Mouse (Mus musculus): ENCODE data around the gene Ltbp1. TPM values are rescaled to one million over a fixed set of nuclear protein-coding genes. Genes with fewer than 3 reads are reported as not detected.

The Ltbp1 gene
- polyA plus RNA-seq (2017; shearing (Covaris generic)) = 0.45 TPM

GRCm38 (mm10) chr17:75005281-75005684, at the start of gene Ltbp1:
Gene Ltbp1, plus strand, starts transcription at chr17:75005568.

GRCm38 (mm10) chr17:75435599-75435998, 430.2 kb downstream of the Ltbp1 start, which contains the start of gene Rasgrp3:
Gene Rasgrp3, plus strand, starts transcription at chr17:75435896.

